Mouse (Mus musculus): Measurements from ENCODE around the gene Rex1bd. TPM values are rescaled to one million over a fixed set of nuclear protein-coding genes. Genes with fewer than 3 reads are reported as not detected.

Rex1bd gene
- polyA plus RNA-seq, 1 experiment from 2014 or later, result 126 TPM

DNA sequence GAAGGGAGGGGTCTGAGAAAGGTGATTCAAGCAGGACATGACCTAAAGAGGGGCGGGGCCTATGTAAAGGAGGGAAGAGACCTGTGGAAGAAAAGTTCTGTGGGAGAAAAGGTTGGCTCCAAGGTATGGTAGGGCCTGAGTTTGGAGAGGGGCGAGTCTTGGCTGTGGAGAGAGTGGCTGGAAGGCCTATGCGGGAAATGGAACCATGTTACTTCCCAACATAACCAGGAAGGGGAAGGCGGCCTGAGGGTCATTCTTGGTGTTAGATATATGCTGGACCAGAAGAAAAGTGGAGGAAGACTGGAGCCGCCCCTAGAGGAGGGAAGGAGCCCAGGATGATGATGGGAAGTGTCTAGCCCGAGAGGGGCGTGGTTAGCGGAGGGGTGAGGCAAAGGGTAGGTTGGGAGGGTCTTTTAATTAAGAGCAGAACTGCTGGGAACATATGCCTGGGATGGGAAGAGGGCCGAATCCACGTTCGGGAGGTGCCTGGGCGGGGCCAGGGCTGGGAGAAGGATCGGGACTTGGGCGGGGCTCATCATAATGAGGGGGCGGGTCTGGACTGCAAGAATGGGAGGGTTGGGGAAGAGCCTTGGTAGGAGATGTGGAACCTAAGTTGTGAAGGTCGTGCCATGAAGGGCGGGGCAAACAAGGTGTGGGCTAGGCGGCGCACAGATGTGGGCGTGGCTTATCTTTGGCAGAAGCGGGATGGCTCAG, 29.1 kb downstream of the Rex1bd start:
- Histone ChIP-seq H3K27me3 (ENCODE audit: control insufficient read depth, insufficient read depth, low read length) (no peaks in the 10 kb centered on the region), H3K4me1 (ENCODE audit: control insufficient read depth, insufficient read depth, low read length) (no peaks in the 10 kb centered on the region), H3K4me3 (ENCODE audit: low read depth, low read length) (peak overlapping the region; percentile 83), H3K9me3 (replicated peaks; ENCODE audit: control insufficient read depth, low read length) (no peaks in the 10 kb centered on the region), H3K36me3 (replicated peaks; ENCODE audit: control insufficient read depth, insufficient read depth, low read depth, low read length) (no peaks in the 10 kb centered on the region), H3K4me2 (ENCODE audit: low read depth, low read length) (peak overlapping the region; percentile 82; the same call in 1 of the 2 replicates), H3K27ac (replicated peaks; ENCODE audit: low read depth, low read length) (no peak overlapping the region), H3K9ac (replicated peaks; ENCODE audit: low read length) (no peak overlapping the region)
- DNase-seq (ENCODE audit: low spot score), result peak; percentile 70
- WGBS, result under 1% methylated on average over 21 of the region's 21 CpGs
- peak; percentile 39 for ATAC-seq (replicated peaks; ENCODE audit: insufficient number of reproducible peaks, low FRiP score, low TSS enrichment, low read depth)

DNA sequence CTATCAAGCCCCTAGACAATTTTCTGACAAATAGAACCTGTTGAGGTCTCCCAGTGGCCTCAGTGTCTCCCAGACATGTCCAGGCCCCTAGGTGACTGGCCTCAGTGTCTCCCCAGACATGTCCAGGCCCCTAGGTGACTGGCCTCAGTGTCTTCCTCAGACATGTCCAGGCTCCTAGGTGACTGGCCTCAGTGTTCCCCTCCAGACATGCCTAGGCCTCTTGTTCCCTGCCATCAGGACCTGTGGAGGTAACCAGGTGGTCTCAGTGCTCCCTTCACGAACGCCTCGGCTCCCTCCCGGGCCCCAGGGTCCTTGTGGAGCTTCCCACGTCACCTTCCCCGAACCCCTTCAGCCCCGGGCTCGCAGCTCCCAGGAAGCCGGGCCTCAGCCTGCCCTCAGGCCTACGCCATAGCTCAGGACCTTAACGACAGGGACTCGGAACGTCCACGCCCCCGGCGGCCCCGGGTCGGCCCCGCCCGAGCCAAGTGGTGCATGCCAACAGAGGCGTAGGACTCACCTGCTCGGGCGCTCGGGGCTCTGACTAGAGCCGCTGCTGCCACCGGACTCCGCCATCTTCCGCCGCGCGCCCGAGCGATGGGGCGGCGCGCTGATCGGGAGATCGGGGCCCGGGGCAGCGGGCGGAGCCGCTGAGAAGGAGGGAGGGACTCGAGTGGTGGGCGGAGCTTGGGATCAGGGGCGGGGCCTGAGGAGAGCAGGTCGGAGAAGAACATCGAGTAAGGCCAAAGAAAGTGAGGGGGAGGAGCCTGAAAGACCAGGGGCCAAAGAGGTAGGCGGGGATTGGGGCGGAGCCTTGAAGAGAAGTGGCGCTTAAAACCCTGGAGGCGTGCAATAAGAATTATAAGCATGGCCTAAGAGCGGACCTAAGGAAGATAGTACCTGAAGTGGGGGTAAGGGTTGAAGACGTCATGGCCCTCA, 30.0 kb downstream of the Rex1bd start, which contains the start of gene Klhl26:
Klhl26 (minus strand) TSS at position 636 of the 936 bp plus-strand sequence.
- H3K9ac ChIP-seq (replicated peaks; ENCODE audit: low read length), result peak within 1 kb of the TSS; percentile 88
- no peaks in the 10 kb centered on the region for H3K36me3 ChIP-seq (replicated peaks; ENCODE audit: control insufficient read depth, insufficient read depth, low read depth, low read length)
- no peaks in the 10 kb centered on the region for H3K27me3 ChIP-seq (ENCODE audit: control insufficient read depth, insufficient read depth, low read length)
- peak within 1 kb of the TSS; percentile 83 for H3K4me3 ChIP-seq (ENCODE audit: low read depth, low read length)
- H3K9me3 ChIP-seq (replicated peaks; ENCODE audit: control insufficient read depth, low read length), result no peaks in the 10 kb centered on the region
- WGBS, result under 1% methylated on average over 53 of the region's 53 CpGs
- H3K4me1 ChIP-seq (ENCODE audit: control insufficient read depth, insufficient read depth, low read length), result no peaks in the 10 kb centered on the region
- DNase-seq (ENCODE audit: low spot score) (peak; percentile 94), ATAC-seq (replicated peaks; ENCODE audit: insufficient number of reproducible peaks, low FRiP score, low TSS enrichment, low read depth) (peak; percentile 81)
- H3K4me2 ChIP-seq (ENCODE audit: low read depth, low read length), result peak within 1 kb of the TSS; percentile 82
- H3K27ac ChIP-seq (replicated peaks; ENCODE audit: low read depth, low read length), result 0 out of 2 replicates have a peak within 1 kb of the TSS, but pooled peaks have one; percentile 16

DNA sequence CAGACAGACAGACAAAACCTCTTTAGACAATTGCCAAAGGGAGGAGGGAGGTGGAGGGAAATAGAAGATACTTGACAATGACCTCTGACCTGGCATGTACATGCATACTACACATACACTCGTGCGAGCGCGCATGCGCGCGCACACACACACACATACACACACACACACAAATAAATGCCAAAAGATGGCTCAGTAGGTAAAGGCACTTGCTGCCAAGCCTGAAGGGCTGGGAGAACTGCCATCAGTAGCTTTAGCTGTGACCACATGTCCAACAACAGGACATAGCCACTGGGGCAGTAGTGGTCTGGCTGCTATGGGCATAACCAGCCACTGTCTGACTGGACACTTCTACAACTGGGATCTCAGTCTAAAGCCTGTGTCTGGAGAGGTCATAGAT, 34.7 kb downstream of the Rex1bd start:
- no peaks in the 10 kb centered on the region for H3K36me3 ChIP-seq (replicated peaks; ENCODE audit: control insufficient read depth, insufficient read depth, low read depth, low read length)
- no peak overlapping the region for H3K4me3 ChIP-seq (ENCODE audit: low read depth, low read length)
- no peak overlapping the region for H3K27ac ChIP-seq (replicated peaks; ENCODE audit: low read depth, low read length)
- H3K4me2 ChIP-seq (ENCODE audit: low read depth, low read length), result no peak overlapping the region
- H3K4me1 ChIP-seq (ENCODE audit: control insufficient read depth, insufficient read depth, low read length), result no peaks in the 10 kb centered on the region
- no peaks in the 10 kb centered on the region for H3K9me3 ChIP-seq (replicated peaks; ENCODE audit: control insufficient read depth, low read length)
- DNase-seq (ENCODE audit: low spot score) (no peak), ATAC-seq (replicated peaks; ENCODE audit: insufficient number of reproducible peaks, low FRiP score, low TSS enrichment, low read depth) (no peak)
- H3K27me3 ChIP-seq (ENCODE audit: control insufficient read depth, insufficient read depth, low read length), result no peaks in the 10 kb centered on the region
- WGBS, result 97% methylated on average over 7 of the region's 7 CpGs
- no peak overlapping the region for H3K9ac ChIP-seq (replicated peaks; ENCODE audit: low read length)

DNA sequence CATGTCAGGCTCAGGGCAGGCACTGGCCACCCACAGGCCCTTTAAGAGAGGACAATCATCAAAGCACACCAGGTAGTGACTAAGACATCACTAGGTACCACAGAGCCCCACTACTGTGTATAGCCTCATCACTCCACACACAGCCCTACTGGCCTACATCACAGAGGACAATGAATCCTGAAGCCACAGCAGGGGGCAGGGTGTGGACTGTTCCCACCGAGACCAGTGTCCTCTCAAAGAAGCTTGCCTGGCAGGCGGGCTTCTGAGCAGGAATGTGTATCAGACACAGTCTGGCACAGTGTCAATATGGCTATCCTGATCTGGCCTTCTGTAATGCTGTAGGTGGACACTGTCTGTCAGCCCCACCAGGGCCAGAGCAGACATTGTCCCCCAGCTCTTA, 36.6 kb downstream of the Rex1bd start:
- Histone ChIP-seq H3K27ac (replicated peaks; ENCODE audit: low read depth, low read length) (no peak overlapping the region), H3K4me2 (ENCODE audit: low read depth, low read length) (no peak overlapping the region), H3K36me3 (replicated peaks; ENCODE audit: control insufficient read depth, insufficient read depth, low read depth, low read length) (no peaks in the 10 kb centered on the region), H3K27me3 (ENCODE audit: control insufficient read depth, insufficient read depth, low read length) (no peaks in the 10 kb centered on the region), H3K9ac (replicated peaks; ENCODE audit: low read length) (no peak overlapping the region), H3K9me3 (replicated peaks; ENCODE audit: control insufficient read depth, low read length) (no peaks in the 10 kb centered on the region), H3K4me3 (ENCODE audit: low read depth, low read length) (no peak overlapping the region), H3K4me1 (ENCODE audit: control insufficient read depth, insufficient read depth, low read length) (no peaks in the 10 kb centered on the region)
- DNase-seq (ENCODE audit: low spot score) (no peak), ATAC-seq (replicated peaks; ENCODE audit: insufficient number of reproducible peaks, low FRiP score, low TSS enrichment, low read depth) (no peak)
- WGBS, result 68% methylated on average over 2 of the region's 2 CpGs

DNA sequence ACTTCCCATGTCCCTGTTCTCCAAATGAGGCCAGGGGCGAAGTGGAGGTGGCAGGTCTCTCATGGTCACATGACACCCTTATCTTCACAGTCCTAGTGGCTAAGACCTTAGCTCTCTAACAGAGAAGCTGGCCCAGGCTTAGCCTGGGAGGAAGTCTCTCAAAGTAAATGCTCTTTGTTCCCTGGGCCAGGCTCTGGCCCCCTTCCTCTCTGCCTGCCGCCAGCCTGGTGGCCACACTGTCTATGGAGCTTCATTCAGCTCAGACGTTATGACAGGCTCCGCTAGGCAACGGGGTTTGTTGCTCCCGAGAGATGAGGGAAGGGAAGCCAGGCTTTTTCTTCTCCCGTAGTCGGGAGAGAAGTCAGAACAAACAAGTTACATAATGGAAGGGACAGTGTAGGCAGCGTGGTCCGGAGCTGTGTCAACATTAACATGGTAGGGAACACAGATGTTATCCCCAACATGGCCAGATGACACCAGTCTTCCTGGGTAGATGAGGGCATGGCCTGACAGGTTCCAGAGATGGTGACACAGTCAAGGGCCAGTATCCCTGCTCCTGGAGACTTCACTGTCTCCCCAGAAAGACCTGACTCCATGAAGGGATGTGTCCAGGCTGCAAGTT, 37.1 kb downstream of the Rex1bd start:
- H3K9ac ChIP-seq (replicated peaks; ENCODE audit: low read length), result no peak overlapping the region
- H3K4me3 ChIP-seq (ENCODE audit: low read depth, low read length), result no peak overlapping the region
- no peaks in the 10 kb centered on the region for H3K27me3 ChIP-seq (ENCODE audit: control insufficient read depth, insufficient read depth, low read length)
- no peak for ATAC-seq (replicated peaks; ENCODE audit: insufficient number of reproducible peaks, low FRiP score, low TSS enrichment, low read depth)
- WGBS, result 55% methylated on average over 10 of the region's 10 CpGs
- H3K27ac ChIP-seq (replicated peaks; ENCODE audit: low read depth, low read length), result no peak overlapping the region
- no peak for DNase-seq (ENCODE audit: low spot score)
- no peaks in the 10 kb centered on the region for H3K9me3 ChIP-seq (replicated peaks; ENCODE audit: control insufficient read depth, low read length)
- H3K4me2 ChIP-seq (ENCODE audit: low read depth, low read length), result no peak overlapping the region
- H3K36me3 ChIP-seq (replicated peaks; ENCODE audit: control insufficient read depth, insufficient read depth, low read depth, low read length), result no peaks in the 10 kb centered on the region
- no peaks in the 10 kb centered on the region for H3K4me1 ChIP-seq (ENCODE audit: control insufficient read depth, insufficient read depth, low read length)

DNA sequence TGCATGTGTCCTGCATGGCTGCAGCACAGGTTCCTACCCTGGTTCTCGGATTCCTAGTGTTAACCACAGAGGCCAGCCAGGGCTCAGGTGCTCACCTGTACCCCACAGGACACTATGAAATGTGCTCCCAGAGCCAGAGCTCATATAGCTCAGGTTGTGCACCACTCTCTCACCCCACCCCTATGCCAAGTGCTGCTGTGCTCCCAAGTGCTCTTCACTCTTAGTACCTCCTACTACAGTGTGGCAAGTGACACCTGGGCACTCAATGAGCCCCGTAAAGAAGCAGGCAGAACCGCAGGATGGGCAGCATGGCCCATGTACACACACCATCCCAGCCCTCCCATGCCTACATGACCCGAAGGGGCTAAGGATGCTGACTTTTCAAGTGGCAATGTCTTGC, 37.8 kb downstream of the Rex1bd start:
- no peak overlapping the region for H3K4me3 ChIP-seq (ENCODE audit: low read depth, low read length)
- no peaks in the 10 kb centered on the region for H3K4me1 ChIP-seq (ENCODE audit: control insufficient read depth, insufficient read depth, low read length)
- no peaks in the 10 kb centered on the region for H3K9me3 ChIP-seq (replicated peaks; ENCODE audit: control insufficient read depth, low read length)
- H3K9ac ChIP-seq (replicated peaks; ENCODE audit: low read length), result no peak overlapping the region
- no peak for DNase-seq (ENCODE audit: low spot score)
- H3K27me3 ChIP-seq (ENCODE audit: control insufficient read depth, insufficient read depth, low read length), result no peaks in the 10 kb centered on the region
- no peak overlapping the region for H3K27ac ChIP-seq (replicated peaks; ENCODE audit: low read depth, low read length)
- no peak overlapping the region for H3K4me2 ChIP-seq (ENCODE audit: low read depth, low read length)
- 89% methylated on average over 4 of the region's 4 CpGs for WGBS
- H3K36me3 ChIP-seq (replicated peaks; ENCODE audit: control insufficient read depth, insufficient read depth, low read depth, low read length), result no peaks in the 10 kb centered on the region
- ATAC-seq (replicated peaks; ENCODE audit: insufficient number of reproducible peaks, low FRiP score, low TSS enrichment, low read depth), result no peak

DNA sequence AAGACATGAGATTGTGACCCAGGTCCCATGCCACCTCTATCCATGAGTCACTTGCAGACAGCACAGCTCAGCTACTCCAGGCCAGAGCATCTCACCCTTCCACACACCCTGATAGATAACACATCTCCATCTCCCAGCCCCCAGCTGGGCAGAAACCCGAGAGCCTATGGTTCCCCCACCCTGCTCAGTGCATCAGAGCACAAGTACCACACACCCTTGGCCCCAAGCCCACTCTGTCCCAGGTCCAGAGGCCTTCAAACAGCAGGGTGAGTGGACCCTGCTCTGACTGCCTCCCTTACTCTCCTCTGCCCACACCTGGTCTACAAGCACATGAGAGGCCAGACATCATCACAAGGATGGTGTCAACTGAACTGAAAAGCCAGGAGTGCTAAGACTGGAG, 38.6 kb downstream of the Rex1bd start:
- Histone ChIP-seq H3K9me3 (replicated peaks; ENCODE audit: control insufficient read depth, low read length) (no peaks in the 10 kb centered on the region), H3K9ac (replicated peaks; ENCODE audit: low read length) (no peak overlapping the region), H3K27me3 (ENCODE audit: control insufficient read depth, insufficient read depth, low read length) (no peaks in the 10 kb centered on the region), H3K27ac (replicated peaks; ENCODE audit: low read depth, low read length) (no peak overlapping the region), H3K4me2 (ENCODE audit: low read depth, low read length) (no peak overlapping the region), H3K4me3 (ENCODE audit: low read depth, low read length) (no peak overlapping the region), H3K4me1 (ENCODE audit: control insufficient read depth, insufficient read depth, low read length) (no peaks in the 10 kb centered on the region), H3K36me3 (replicated peaks; ENCODE audit: control insufficient read depth, insufficient read depth, low read depth, low read length) (no peaks in the 10 kb centered on the region)
- ATAC-seq (replicated peaks; ENCODE audit: insufficient number of reproducible peaks, low FRiP score, low TSS enrichment, low read depth) (no peak), DNase-seq (ENCODE audit: low spot score) (no peak)
- 75% methylated on average over 1 of the region's 1 CpGs for WGBS

All from embryonic facial prominence, embryonic 11.5 days (tissue).